Mouse (Mus musculus) cerebral cortex, adult 2 months (tissue): Measurements from ENCODE around the gene Diras1.

Experiments
- WGBS: fragments of 180-500 bp; shearing (Covaris S2); methylation state at CpG from one replicate; pipeline ENCODE4 v1.1.7; 2018; 5-methylcytosine and 5-hydroxymethylcytosine counted together

Gene Diras1

GRCm38 (mm10) chr10:80970159-80970558 lies 55.3 kb downstream of the Diras1 start:
- 87% methylated on average over 8 of the region's 8 CpGs for WGBS
